Mouse (Mus musculus) T-helper 2 cell (primary cell): ENCODE data around the gene Qpctl.

Experiments used
- in situ Hi-C: fragments of 300-600 bp; cut with MboI, MseI; formaldehyde crosslinking; loops from one replicate; pipeline ENCODE4 v1.15.1; 2025; ENCODE audit warnings: high pct_unique_total_duplicates

Qpctl gene

GRCm38 (mm10) chr7:19148875-19149541, at the start of gene Qpctl:
Qpctl (minus strand) TSS chr7:19149291.
- in situ Hi-C loops: no loop called here

DNA sequence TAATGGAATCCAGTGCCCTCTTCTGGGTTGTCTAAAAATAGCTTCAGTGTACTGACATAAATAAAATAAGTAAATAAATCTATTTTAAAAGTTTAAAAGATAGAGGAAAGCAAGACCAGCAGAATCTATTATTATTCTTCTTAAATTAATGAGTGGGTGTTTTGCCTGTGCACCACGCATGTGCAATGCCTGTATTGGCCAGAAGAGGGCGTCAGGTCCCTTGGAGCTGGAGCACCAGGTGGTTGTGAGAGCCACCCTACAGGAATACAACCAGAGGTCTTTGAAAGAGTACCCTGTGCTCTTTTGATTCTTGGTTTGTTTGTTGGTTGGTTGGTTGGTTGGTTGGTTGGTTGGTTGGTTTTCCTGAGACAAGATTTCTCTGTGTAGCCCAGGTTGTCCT, 48.9 kb upstream of the Qpctl start:
- in situ Hi-C loops: no loop called here

- in situ Hi-C loops: no loop called here
Observed at GRCm38 (mm10) chr7:19196676-19197075, 47.6 kb upstream of the Qpctl start.

DNA sequence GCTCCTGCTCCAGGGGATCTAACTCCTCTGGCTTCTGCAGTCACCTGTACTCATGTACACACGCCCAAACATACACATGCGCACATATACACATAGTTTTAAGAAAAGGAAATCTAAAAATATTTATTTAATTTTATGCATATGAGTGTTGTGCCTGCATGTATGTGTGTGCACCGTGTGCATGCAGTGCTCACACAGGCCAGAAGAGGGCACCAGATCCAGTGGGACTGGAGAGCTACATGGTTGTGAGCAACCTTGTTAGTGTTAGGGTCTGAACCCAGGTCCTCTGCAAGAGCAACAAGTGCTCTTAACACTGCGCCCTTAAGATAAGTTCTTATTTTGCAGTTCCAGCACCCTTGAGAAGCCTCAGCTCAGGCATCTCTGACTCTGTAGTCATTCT, 45.6 kb upstream of the Qpctl start:
- in situ Hi-C loops: no loop called here

DNA sequence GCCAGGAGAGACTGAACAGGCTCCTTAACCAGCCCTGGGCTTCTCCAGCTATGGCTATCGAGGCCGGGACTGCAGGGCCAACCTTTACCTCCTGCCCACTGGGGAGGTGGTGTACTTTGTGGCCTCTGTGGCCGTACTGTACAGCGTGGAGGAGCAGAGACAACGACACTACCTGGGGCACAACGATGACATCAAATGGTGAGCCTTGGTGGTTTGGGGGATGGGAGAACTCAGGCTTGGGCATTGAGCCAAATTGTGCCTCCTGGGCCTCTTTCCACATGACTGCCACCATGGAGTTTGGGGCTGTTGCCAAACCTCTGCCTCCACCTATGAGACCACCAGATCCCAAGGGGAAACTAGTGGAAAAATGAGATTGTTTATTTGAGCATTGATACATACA, 35.7 kb upstream of the Qpctl start:
- in situ Hi-C loops: loop anchor here (5.0 kb wide), 1 partner anchor 43 kb away; the partner anchor contains the start of gene Opa3

GRCm38 (mm10) chr7:19184250-19184649, 35.2 kb upstream of the Qpctl start:
- in situ Hi-C loops: loop anchor here (5.0 kb wide), 1 partner anchor 43 kb away; the partner anchor contains the start of gene Opa3

DNA sequence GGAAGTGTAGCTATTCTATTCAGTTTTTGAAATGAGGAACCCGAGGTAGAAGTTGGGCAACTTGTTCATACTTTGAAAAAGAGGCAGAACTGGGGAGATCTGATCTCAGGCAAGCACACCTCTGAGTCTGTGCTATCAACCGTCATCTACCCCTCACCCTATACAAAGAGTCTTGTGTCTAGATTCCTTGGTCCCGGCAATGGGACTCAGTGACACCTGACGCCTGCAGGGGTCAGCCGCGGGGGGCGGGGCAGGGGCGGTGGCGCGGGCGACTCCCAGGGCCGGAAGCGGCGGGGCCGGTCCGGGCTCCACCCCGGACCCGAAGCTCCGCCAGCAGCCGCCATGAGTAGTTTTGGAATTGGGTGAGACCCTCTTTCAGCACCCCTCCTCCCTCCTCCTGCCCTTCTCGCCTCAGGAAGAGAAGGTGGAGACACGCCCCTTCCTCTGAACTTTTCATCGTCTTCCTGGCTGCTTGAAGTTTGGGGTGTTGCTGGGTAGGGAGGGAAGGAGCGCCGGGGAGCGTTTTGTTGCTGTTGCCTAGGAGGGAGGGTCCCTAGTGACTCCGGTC, 31.9 kb upstream of the Qpctl start:
- in situ Hi-C loops: loop anchor here (5.0 kb wide), 1 partner anchor 46 kb away; the partner anchor contains the start of gene Opa3

DNA sequence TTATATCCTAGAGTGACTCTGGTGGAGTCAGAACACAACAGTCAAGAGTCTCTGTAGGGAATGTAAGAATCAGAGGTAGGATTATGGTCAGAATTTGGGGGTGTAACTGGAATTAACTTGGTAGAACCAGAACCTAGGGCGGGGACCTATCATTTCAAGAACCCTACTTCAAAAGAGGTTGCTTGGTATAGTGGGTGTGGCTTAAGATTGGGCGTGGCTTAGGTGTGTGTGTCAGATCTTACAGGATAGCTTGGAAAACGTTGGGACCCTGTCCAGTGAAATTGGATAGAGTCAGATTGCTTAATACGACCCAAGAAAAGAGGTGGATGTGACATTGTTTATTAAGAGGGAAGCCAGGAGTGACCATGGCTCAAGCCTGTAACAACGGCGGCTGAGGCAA, 30.8 kb upstream of the Qpctl start:
- in situ Hi-C loops: loop anchor here (5.0 kb wide), 1 partner anchor 47 kb away; the partner anchor contains the start of gene Opa3

DNA sequence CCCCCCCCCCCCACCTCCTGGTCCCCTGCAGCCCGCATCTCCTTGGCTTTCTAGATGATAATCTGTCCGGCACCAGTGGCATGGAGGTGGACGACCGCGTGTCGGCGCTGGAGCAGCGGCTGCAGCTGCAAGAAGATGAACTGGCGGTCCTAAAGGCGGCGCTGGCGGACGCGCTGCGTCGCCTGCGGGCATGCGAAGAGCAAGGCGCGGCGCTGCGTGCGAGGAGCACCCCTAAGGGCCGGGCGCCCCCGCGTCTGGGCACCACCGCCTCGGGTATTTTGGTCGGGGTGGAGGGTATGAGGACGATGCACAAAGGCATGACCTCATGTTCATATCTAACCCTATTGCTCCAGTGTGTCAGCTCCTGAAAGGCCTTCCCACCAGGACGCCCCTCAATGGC, 30.1 kb upstream of the Qpctl start:
- in situ Hi-C loops: no loop called here

GRCm38 (mm10) chr7:19178443-19179092, 29.5 kb upstream of the Qpctl start:
- in situ Hi-C loops: no loop called here

DNA sequence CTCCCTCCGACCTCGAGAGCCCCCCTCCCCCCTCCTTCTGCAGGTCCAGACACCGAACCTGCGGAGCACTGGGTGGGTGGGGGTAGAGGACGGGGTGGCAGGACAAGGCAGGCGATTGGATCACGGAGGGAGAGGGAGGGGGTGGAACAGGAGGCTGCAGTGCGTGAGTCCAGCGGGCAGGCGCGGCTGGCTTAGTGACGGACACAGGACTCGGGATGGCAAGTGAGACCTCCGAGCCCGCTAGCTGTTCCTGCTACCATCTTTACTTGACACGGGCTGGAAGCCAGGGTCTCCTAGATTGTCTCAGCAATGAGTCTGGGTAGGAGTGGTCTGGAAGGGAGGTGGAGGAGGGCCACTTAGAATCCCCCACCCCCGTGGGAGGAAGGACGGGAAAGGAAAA, 28.9 kb upstream of the Qpctl start:
- in situ Hi-C loops: no loop called here

- in situ Hi-C loops: no loop called here
Observed at GRCm38 (mm10) chr7:19177216-19177615, 28.1 kb upstream of the Qpctl start.

- in situ Hi-C loops: no loop called here
Observed at GRCm38 (mm10) chr7:19176516-19176947, 27.4 kb upstream of the Qpctl start.

- in situ Hi-C loops: no loop called here
Observed at GRCm38 (mm10) chr7:19175708-19176515, 26.8 kb upstream of the Qpctl start, which contains the start of gene Eml2. Eml2 (plus strand) TSS chr7:19176421.

GRCm38 (mm10) chr7:19172874-19173273, 23.8 kb upstream of the Qpctl start:
- in situ Hi-C loops: no loop called here

DNA sequence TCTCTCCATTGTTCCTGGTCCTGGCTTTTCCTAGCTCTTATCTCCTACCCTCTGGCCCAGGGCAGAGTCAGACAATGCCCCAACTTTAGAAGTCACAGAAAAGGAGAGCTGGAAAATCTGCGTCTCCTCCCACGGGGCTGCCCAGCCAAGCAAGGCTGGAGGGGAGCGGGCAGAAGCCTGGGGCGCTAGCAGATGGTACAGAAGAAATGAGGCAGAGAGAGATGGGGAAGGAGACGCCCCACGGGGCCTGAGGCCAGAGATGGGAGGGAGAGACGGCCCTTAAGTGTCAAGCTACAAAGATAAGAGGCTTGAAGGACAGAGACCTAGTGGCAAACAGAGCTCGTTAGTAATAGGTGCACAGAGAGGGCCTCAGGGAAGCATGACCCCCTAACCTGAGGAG, 22.7 kb upstream of the Qpctl start:
- in situ Hi-C loops: no loop called here

DNA sequence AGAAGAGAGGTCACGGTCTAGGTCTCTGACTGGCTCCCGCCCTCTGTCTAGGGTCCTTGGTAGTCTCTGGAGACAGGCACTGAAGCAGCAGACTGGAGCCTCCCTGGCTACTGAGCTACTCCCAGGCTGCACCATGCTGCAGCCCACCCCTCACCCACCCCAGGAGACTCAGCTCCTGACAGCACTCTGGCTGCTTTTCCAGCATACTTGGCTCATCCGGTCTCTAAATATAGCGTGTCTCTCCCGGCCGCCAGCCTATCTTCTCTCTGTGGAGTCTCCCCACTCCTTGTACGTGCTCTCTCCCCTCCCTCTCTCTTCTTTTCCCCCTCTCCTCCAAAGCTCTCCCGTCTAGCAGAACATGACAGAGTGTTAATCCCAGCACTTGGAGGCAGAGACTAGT, 21.1 kb upstream of the Qpctl start:
- in situ Hi-C loops: no loop called here

- in situ Hi-C loops: loop anchor here (10.0 kb wide), 1 partner anchor 115 kb away; the partner anchor contains the start of genes Ppm1n and Rtn2
Observed at GRCm38 (mm10) chr7:19169506-19169905, 20.4 kb upstream of the Qpctl start.

DNA sequence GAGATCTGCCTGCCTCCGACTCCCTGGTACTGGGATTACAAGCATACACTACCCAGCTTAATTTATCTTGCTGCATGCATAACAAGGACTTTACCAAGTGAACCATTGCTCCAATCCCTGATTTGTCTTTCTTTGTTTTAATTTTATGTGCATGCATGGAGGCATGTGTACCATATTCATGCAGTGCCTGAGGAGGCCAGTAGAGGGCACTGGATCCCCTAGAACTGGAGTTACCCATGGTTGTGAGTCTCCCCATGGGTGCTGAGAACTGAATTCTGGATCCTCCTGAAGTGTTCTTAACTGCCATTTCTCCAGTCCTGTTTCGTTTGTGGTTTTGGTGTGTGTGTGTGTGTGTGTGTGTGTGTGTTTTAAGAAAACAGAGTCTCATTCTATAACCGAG, 17.9 kb upstream of the Qpctl start:
- in situ Hi-C loops: loop anchor here (10.0 kb wide), 1 partner anchor 118 kb away; the partner anchor contains the start of genes Ppm1n and Rtn2

GRCm38 (mm10) chr7:19165656-19166423, 16.7 kb upstream of the Qpctl start, which contains the start of gene Gipr:
Gipr (minus strand) TSS chr7:19166127.
- in situ Hi-C loops: loop anchor here (10.0 kb wide), 1 partner anchor 119 kb away; the partner anchor contains the start of genes Ppm1n and Rtn2

DNA sequence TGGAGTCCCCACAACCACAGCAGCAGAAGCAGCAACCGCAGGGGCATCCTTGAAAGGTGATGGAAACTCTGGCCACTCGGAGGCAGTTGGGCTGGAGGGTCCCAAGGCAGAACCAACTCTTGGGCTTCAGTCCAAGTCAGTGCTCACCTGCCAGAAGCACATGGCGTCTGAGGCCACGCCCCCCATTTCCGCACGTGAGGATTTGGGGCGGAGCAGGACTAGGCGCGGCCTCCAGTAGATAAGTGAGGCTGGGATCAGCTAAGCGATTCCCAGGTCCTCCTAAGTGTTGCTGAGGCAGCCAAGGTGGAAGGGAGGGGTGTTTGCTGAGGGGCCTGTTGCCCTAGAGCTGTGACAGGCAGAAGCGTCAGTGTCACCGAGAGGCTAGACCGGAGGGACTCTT, 15.9 kb upstream of the Qpctl start:
- in situ Hi-C loops: loop anchor here (10.0 kb wide), 1 partner anchor 120 kb away; the partner anchor contains the start of genes Ppm1n and Rtn2
